ENCODE assay signal across 9 mouse cellular contexts in the genomic region with DNA sequence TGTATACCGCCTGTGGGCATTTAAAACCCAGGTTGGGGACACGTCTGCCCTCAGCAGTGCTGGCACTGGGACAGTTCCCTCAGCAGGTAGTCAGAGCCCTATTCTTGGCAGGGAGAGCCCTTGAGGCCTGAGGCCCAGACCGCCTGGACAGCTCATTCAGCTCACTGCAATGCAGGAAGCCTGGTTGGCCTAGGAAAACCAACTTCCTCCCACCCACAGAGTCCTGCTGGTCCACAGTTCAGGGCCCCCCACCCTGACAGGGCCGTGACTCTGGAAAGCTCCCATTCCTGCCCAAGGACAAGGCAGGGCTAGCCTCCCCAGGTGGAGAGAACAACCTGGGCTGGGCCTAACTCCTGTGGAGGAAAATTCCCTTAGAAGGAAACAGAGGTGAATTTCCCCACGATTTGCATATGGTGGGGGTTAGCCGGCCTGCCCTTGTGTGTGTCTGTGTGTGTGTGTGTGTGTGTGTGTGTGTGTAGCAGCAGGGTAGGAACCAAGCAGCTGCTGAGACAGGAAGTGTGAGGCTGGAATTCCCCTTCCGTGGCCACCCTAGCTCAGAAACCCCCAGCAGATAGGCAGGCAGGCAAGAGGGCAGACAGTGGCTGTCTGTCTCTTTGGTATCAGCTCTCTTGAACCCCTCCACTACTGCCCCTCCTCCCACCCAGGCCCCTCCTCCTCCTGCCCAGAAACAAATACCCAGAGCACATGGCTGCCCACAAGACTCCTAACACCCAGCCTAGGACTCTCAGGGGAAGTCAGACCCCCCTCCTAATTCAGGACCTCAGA. TPM values are rescaled to one million over a fixed set of nuclear protein-coding genes. Genes with fewer than 3 reads are reported as not detected.
DNase-seq lines count a peak whose midpoint lies in the region; ATAC-seq lines count a peak whose summit lies in the region.
"Had no signal": no experiment of that assay in that cellular context is flagged by ENCODE, and none has a peak within 500 bp of the region (broad histone marks: within the 10 kb centered on the region; RNA-seq: fewer than 3 reads in every experiment).

No protein-coding gene starts in this region.

- 35% methylated on average over 7 of the region's 7 CpGs for WGBS in embryonic facial prominence, embryonic 15.5 days
- 38% methylated on average over 7 of the region's 7 CpGs for WGBS in limb, embryonic 15.5 days

- H3K4me3 ChIP-seq in embryonic facial prominence, embryonic 15.5 days (replicated peaks) = no peak overlapping the region
- no peak overlapping the region; the same call in 1 of the 2 replicates for H3K4me3 ChIP-seq in limb, embryonic 15.5 days
- H3K4me3 ChIP-seq: limb, embryonic 13.5 days had no signal

- 0 out of 2 replicates have a peak, but pooled peaks cover 2% of the 10 kb centered on the region for H3K27me3 ChIP-seq in embryonic facial prominence, embryonic 15.5 days
- H3K27me3 ChIP-seq in limb, embryonic 15.5 days = peaks cover 8% of the 10 kb centered on the region

- H3K4me2 ChIP-seq in embryonic facial prominence, embryonic 15.5 days (replicated peaks) = peak overlapping the region; percentile 27; the same call in 1 of the 2 replicates
- H3K4me2 ChIP-seq in limb, embryonic 15.5 days = peak overlapping the region; percentile 6; the same call in 1 of the 2 replicates
- H3K4me2 ChIP-seq: limb, embryonic 13.5 days had no signal

- H3K9me3 ChIP-seq in embryonic facial prominence, embryonic 15.5 days (replicated peaks) = no peaks in the 10 kb centered on the region
- no peaks in the 10 kb centered on the region for H3K9me3 ChIP-seq in limb, embryonic 15.5 days
- H3K9me3 ChIP-seq: limb, embryonic 13.5 days had no signal

- H3K36me3 ChIP-seq in embryonic facial prominence, embryonic 15.5 days = peaks cover 11% of the 10 kb centered on the region; the same call in 1 of the 2 replicates
- peaks cover 8% of the 10 kb centered on the region; the same call in 1 of the 2 replicates for H3K36me3 ChIP-seq in limb, embryonic 15.5 days

- H3K27ac ChIP-seq in embryonic facial prominence, embryonic 15.5 days (replicated peaks) = peak overlapping the region; percentile 56
- H3K27ac ChIP-seq in limb, embryonic 15.5 days = peak overlapping the region; percentile 14; the same call in 1 of the 2 replicates
- H3K27ac ChIP-seq: limb, embryonic 13.5 days had no signal

- peaks cover 49% of the 10 kb centered on the region for H3K4me1 ChIP-seq in embryonic facial prominence, embryonic 15.5 days
- H3K4me1 ChIP-seq in limb, embryonic 15.5 days = peaks cover 36% of the 10 kb centered on the region

- DNase-seq in heart, adult 18-20 months = peak; percentile 55 to 77
- DNase-seq in heart, postnatal 25 days (ENCODE audit: low spot score) = no peak
- peak; percentile 37 to 81 for DNase-seq in spleen, postnatal 10 days (ENCODE audit: low spot score in 2 of 2)
- DNase-seq in left cerebral cortex, postnatal 25 days (ENCODE audit: low spot score in 2 of 2) = no peak
- no peak for DNase-seq in urinary bladder, adult 18-20 months (ENCODE audit: low spot score in 2 of 2)
- DNase-seq in testis, postnatal 10 days (ENCODE audit: low spot score) = no peak

- ATAC-seq in embryonic facial prominence, embryonic 15.5 days (ENCODE audit: insufficient number of reproducible peaks, low FRiP score, low TSS enrichment, low read depth) = no peak
- no peak for ATAC-seq in limb, embryonic 15.5 days (ENCODE audit: insufficient number of reproducible peaks, low FRiP score, low TSS enrichment, low read depth)

- intact Hi-C loops in heart, postnatal 25 days (cut with DNase I) = no loop called here
- intact Hi-C loops in left cerebral cortex, postnatal 25 days (cut with DNase I) = no loop called here

- H3K9ac ChIP-seq in embryonic facial prominence, embryonic 15.5 days = no peak overlapping the region
- no peak overlapping the region for H3K9ac ChIP-seq in limb, embryonic 15.5 days
- H3K9ac ChIP-seq: limb, embryonic 13.5 days had no signal

RNA-seq across cellular contexts. Expression of gene Zc3h12a, which starts 3.0 kb away (rescaled TPM):
- total RNA-seq in heart, adult 18-20 months (2021) = 1 to 10 TPM; 4.0 to 4.1 TPM
- total RNA-seq in heart, postnatal 25 days (2021) = 1 to 10 TPM; 3.5 to 4.1 TPM
- 1.7 and 2.1 TPM in 2 replicates for polyA plus RNA-seq in embryonic facial prominence, embryonic 15.5 days (2015; fragmentation: Nextera tagmentation; extraction: Ambion mirVana)
- 1.8 and 2.1 TPM in 2 replicates for polyA plus RNA-seq in limb, embryonic 15.5 days (2015; fragmentation: Nextera tagmentation; extraction: Ambion mirVana)
- total RNA-seq in left cerebral cortex, postnatal 25 days (2021) = 1 to 10 TPM; 1.1 to 1.2 TPM

RNA-seq across cellular contexts. Expression of gene Meaf6, which starts 39.7 kb away (rescaled TPM):
- 10 to 100 TPM; 18.3 to 23.4 TPM for total RNA-seq in heart, adult 18-20 months (2021)
- 10 to 100 TPM; 21.1 to 22.0 TPM for total RNA-seq in heart, postnatal 25 days (2021)
- polyA plus RNA-seq in embryonic facial prominence, embryonic 15.5 days (2015; fragmentation: Nextera tagmentation; extraction: Ambion mirVana) = 56.3 and 59.1 TPM in 2 replicates
- polyA plus RNA-seq in limb, embryonic 15.5 days (2015; fragmentation: Nextera tagmentation; extraction: Ambion mirVana) = 48.6 and 49.3 TPM in 2 replicates
- total RNA-seq in left cerebral cortex, postnatal 25 days (2021) = 100 to 1,000 TPM; 121 to 124 TPM

RNA-seq across cellular contexts. Expression of gene Snip1, which starts 58.1 kb away (rescaled TPM):
- total RNA-seq in heart, adult 18-20 months (2021) = 1 to 10 TPM; 7.1 to 7.7 TPM
- 1 to 10 TPM; 7.6 to 8.8 TPM for total RNA-seq in heart, postnatal 25 days (2021)
- 31.0 and 31.9 TPM in 2 replicates for polyA plus RNA-seq in embryonic facial prominence, embryonic 15.5 days (2015; fragmentation: Nextera tagmentation; extraction: Ambion mirVana)
- polyA plus RNA-seq in limb, embryonic 15.5 days (2015; fragmentation: Nextera tagmentation; extraction: Ambion mirVana) = 30.5 and 31.0 TPM in 2 replicates
- total RNA-seq in left cerebral cortex, postnatal 25 days (2021) = 10 to 100 TPM; 13.8 to 14.1 TPM

RNA-seq across cellular contexts. Expression of gene Dnali1, which starts 59.1 kb away (rescaled TPM):
- under 1 TPM in 1 of 2 experiments, not detected in 1; 0.33 TPM for total RNA-seq in heart, adult 18-20 months (2021)
- total RNA-seq in heart, postnatal 25 days (2021) = not detected
- polyA plus RNA-seq in embryonic facial prominence, embryonic 15.5 days (2015; fragmentation: Nextera tagmentation; extraction: Ambion mirVana) = 4.8 and 9.3 TPM in 2 replicates
- polyA plus RNA-seq in limb, embryonic 15.5 days (2015; fragmentation: Nextera tagmentation; extraction: Ambion mirVana) = 0.13 TPM in 1 of 2 replicates, not detected in the other
- total RNA-seq in left cerebral cortex, postnatal 25 days (2021) = under 1 TPM; 0.28 to 0.50 TPM
- polyA plus RNA-seq: limb, embryonic 13.5 days had no signal

Comparison
In these comparisons a context has a peak if more than half of its experiments do, and no peak if none do; other contexts are left out.
1. DNase-seq: peak in heart, adult 18-20 months (2 of 2) and spleen, postnatal 10 days (2 of 2); none in heart, postnatal 25 days (single experiment), left cerebral cortex, postnatal 25 days (0 of 2), urinary bladder, adult 18-20 months (0 of 2) and testis, postnatal 10 days (single experiment).
2. RNA of gene Meaf6, which starts 39.7 kb away (total RNA-seq): 121 to 124 TPM in left cerebral cortex, postnatal 25 days; 18.3 to 23.4 TPM in heart, adult 18-20 months and 21.1 to 22.0 TPM in heart, postnatal 25 days; every median in the first group is over 4 times any median in the second.